Mouse (Mus musculus): ENCODE measurements around the gene Rsl1d1.

Gene Rsl1d1

DNA sequence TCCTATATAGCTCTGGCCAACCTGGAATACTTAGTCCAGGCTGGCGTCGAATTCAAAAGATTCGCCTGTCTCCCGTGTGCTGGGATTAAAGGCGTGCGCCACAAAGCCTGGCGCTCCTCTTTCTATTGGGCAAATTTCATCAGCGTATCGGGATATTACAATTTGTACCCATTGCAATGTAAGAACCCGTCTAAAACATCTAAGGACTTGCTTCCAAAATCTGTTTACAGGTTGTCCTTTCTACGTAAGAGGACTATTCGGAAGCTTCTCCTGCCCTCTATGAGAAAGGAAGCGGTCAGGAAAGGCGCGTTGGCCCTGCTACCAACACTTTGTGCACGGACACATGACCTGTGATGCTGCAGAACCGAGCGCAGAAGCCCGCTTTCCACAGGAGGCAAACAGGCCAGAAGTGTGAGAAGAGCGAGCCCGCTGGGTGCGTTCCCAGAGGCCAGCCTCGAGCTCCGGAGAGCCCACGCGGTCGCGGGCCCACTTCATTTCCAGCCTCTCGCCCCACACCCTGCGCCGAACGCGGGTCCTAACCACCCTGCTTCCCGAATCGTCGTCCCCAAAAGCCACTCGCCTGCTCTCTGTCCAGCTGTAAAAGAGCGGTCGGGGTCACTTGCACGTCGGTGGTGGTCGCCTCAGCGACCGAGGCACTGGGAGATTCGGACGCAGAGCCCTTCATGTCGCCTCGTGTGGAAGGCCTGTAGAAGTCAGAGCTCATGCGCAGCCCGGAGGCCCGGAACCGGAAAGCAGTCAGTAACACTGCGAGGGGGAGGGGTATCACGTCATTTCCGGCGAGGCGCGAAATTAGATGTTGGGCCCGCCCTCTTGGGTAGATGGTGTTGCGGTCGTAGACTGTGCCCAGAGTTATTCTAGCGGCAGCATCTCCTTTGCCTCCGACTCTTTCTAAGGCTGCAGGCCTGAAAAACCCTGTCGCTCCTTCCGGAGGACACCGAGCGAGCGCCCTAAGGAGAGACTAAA, at the start of gene Rsl1d1:
Gene Rsl1d1 (minus strand): TSS at position 761 of the 984 bp plus-strand sequence.
- DNase-seq (ENCODE audit: low read depth, low spot score) = peak; percentile 96

DNA sequence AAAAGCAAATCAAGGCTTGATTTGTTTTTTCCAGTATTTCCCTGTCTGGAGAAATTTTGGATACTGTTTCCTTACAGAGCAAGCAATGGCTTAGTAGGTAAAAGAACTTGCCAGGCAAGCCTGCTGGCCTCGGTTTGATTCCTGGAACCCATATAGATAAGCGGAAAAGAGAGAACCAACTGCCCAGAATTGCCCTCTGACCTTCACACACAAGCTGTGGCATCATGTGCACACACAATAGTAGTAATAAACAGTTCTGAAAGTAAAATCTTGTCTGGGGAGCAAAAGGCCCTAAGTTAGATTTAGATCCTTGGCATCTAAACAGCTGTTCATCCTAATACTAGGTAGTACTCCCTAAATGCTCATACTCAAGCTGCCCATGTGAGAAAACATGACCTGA, 44.7 kb upstream of the Rsl1d1 start:
- no peak for DNase-seq (ENCODE audit: low read depth, low spot score)

DNA sequence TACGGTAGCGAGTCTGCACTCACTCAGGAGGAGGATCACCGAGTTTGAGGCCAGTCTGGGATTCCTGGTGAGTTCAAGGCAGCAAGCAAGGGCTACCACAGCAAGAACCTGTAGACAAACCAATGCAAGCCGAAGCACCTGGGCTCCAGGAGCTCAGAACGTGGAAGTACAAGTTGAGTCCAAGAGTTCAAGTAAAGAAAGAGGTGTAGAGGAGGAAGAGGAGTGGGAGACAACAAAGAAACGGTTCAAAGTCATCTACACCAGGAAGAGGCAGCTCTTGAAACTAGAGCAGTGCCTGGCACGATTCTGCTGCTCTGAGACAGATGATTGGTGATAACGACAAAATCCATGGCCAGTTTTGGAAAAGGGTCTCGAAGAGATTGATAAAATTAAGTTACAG, 42.6 kb upstream of the Rsl1d1 start:
- DNase-seq (ENCODE audit: low read depth, low spot score) = no peak

DNA sequence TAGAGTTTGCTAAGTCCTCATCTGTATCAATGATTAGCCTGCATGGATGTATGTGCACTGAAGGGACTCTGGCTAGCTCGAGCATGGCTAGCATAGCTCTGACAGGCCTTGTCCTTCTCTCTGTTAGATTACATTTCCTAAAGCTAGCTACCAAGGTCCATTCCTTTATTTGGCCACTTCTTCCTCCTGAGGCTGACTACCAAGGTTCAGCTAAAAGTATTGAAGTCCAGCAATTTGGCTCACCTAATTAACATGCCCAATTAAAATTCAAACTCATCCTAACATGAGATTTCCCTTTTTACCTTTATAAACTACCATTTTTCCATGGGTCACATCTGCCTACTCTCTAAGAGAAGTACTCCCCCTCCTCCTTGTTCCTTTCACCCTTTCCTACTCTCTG, 39.3 kb upstream of the Rsl1d1 start:
- DNase-seq (ENCODE audit: low read depth, low spot score) = no peak

DNA sequence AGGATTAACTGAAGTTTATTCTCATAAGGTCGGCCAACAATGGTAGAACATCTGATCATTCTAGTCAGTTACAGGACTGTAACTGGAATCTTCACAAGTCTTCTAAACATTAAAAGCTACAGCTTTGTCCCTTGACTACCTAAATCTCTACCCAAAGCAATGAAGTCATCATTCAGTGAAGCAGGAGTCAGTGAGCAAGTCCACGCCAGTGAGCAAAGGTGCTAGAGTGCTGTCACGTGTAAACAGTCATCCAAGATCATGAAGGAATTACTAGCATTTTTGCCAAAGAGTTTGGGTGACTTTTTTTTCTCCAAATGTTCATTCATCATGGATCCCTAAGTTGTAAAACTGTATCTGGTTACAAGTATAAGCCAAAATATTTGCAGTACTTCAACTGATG, 14.7 kb upstream of the Rsl1d1 start:
- no peak for DNase-seq (ENCODE audit: low read depth, low spot score)

DNA sequence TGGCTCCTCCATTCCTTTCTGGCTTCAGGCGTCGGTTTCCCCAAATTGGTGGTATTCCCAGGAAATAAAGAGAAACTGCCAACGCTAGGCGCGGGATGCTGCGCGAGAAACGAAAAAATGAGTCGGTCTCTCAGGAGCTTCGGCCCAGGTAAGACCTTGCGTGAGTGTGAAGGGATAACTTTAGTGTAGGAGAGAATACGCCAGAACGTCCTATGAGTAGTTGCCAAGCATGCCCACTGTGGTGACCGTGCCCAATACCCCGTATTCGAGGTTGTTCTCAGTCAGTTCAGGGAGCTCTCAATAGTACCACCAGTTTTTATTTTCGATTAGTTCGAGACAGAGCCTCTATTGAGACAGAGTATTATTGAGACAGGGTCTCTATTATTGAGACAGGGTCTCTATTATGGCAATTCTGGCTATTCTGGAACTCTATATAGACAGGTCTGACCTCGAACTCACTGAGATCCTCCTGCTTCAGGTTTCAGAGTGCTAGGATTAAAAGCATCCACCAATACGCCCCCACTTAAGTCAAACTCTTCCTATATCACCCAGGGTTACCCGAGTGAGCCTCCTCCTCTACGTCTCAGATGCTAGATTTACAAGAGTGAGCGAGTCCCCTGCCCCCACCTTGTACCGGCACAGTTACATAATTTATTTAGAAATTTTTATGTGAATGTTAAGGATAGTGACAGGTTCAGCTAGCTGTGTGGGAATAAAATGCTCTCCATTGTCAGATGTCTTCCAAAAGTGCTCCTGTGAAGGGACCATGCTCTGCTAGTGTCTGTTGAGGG, 664 bp upstream of the Rsl1d1 start:
- no peak for DNase-seq (ENCODE audit: low read depth, low spot score)

DNA sequence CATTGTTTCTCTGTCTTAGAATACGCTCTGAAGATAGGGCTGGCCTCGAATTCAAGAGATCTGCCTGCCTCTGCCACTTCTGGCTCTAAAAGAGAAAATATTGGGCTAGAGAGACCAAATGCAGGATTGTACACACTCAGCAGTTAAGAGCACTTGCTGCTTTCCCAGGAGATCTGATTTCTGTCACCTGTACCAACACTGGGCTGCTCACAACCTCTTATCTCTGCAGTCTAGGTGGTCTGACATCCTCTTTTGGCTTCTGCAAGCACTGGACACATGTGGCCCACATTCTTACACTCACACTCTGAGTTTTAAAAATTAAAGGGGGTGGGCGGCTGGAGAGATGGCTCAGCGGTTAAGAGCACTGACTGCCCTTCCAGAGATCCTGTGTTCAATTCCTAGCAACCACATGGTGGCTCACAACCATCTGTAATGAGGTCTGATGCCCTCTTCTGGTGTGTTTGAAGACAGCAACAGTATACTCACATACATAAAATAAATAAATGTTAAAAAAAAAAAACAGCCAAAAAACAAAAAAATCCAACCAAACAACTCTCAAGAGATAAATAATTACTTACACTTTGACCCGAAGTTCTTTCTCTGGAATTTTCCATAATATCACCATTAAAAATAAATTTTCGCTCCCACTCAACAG, 1.3 kb downstream of the Rsl1d1 start:
- DNase-seq (ENCODE audit: low read depth, low spot score) = no peak

DNA sequence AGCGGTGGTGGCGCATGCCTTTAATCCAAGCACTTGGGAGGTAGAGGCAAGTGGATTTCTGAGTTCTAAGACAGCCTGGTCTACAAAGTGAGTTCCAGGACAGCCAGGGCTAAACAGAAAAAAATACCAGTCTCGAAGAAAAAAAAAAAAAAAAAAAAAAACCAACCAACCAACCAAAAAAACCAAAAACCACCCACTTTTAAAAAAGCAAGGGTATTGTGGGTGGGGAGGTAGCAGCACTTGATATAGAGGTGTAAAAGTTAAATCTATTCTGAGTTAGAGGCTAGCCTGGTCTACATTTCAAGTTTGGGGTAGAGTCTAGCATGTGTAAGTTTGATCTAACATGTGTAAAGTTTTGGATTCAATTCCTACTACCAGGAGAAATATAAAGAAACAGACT, 2.9 kb downstream of the Rsl1d1 start:
- DNase-seq (ENCODE audit: low read depth, low spot score) = no peak

DNA sequence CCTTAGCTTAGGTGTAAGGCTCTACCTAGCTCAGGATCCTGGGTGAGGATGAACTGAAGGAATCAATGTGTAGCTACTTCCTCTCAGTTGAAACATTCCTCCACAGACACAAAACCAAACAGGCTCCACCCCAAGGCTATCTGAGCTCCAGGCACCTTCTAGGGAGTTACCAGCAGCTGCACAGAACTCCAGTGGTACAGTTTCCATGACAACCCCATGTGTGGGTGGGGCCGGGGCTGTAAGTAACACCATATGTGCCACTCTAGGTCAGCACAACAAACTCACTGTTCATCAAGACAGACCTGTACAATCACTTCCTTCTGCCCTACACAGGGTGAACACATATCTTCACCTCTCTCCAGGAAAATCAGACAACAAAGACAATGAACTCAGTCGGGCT, 4.7 kb downstream of the Rsl1d1 start:
- peak; percentile 77 for DNase-seq (ENCODE audit: low read depth, low spot score)

DNA sequence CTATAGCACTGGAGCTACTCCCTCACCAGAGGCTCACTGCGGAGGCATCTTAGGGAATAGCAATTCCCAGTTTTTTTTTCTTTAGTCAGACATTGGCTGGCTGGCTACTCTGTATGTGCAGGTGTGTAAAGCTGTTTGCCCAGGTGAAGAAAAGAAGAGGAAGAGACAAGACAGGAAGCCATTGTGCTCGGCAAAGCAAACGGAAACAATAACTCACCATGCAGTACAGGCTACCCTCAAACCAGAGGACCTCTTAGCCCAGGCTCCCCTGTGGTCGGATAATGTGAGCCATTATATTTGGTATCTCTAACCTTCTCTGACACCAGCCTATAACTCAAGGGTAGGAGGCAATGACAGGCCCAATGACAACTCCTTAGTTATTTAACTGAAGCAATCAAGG, 6.1 kb downstream of the Rsl1d1 start:
- no peak for DNase-seq (ENCODE audit: low read depth, low spot score)

DNA sequence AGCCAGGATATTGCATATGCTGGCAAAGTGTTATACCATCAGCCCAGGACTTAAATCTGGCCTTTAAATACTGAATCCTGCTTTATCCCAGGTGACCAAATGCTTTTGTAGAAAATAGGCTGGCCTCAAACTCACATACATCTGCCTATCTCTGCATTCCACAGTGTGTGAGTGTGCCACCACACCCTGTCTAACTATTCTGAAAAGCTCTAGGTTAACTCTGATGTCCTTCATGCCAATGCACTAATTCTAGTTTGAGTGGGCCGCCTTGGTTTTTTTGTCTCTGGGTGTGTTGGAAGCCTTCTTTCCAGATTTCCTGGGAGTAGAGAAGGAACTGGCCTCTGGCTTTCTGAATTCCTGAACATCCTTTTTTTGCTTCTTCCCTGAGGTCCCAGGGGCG, 9.9 kb downstream of the Rsl1d1 start:
- DNase-seq (ENCODE audit: low read depth, low spot score) = peak; percentile 27

DNA sequence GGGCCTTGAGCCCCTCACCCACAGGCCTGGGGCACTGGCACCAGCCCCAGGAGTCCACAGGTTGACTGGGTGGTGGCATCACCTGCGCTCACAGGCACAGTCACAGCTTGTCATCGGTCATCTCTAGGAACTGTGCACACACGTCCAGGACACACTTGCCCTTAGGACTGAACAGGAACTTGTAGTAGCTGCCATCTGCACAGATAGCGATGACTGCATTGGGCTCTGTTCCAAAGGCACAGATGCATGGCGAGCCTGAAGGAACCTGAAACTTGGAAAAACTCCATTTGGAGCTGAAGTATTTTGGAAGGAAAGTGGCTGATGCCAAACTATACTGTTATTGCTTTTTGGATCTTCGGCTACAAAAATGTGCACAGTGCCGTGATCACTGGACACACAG, 13.0 kb downstream of the Rsl1d1 start:
- no peak for DNase-seq (ENCODE audit: low read depth, low spot score)

DNA sequence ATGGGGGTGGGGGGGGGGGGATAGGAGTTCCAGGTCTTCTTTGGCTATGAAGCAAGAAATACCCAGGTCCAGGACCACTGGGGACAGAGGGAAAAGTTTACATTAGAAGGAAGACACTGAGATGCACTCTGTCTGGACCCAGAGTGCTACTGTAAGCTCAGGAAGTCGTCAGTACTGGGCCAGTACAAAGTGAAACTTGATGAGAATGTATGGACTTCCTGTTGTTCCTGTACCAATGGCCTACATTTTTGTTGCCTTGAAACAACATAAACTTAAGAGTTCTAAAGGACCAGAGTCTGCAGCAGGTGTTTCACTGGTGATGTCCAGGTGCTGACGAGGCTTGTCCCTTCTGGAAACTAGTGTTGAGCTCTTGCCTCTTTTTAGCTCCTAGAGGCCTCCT, 25.7 kb downstream of the Rsl1d1 start:
- no peak for DNase-seq (ENCODE audit: low read depth, low spot score)

DNA sequence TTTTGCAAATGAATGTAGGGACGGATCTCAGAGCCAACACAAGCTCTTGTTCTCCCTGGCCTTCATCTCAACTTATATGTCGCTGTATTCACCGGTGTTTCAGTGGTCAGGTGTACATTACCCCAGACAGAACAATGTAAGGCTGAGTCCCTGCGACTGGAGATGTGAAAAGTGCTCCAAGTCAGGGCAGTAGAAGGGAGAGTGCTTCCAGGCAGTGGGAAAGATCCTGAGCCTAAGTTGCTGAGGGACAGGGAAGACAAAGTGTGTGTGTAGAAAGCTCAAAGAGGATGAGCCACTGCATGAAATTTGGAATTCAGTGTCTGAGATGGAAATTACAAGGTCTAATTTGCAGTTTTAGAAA, 26.3 kb downstream of the Rsl1d1 start:
- DNase-seq (ENCODE audit: low read depth, low spot score) = no peak

DNA sequence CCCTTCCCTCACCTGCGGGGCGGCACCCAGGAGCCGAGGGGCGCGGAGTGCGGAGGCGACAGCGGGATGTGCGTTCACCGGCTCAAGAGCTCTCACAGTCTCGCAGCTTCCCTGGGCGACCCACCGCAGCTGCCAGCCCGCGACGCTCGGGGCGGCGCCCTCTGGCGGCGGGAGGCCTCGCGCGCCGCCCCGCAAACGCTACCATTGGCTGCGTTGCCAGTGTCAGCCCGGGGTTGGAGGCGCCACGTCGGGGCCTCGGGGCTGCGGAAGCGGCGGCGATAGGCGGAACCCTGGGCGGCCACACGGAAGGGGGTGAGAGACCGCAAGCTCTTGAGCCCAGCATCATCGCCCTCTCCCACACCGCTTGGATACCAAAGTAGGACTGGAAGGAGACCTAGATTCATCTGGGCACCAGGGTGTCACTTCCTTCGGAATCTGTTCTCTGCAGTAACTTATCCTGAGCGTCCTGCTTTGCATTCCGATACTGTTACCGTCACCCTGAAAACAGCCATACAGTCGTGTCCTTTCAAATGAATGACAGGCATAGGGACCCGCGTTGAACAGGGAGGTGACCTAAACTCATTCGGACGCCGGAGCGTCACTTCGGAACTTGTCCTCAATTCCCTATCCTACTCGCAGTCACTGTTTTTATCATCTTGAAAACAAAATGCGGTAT, 26.8 kb downstream of the Rsl1d1 start, which contains the start of gene Zc3h7a:
Gene Zc3h7a (minus strand): TSS at position 186 of the 676 bp plus-strand sequence.
- peak; percentile 75 for DNase-seq (ENCODE audit: low read depth, low spot score)

DNA sequence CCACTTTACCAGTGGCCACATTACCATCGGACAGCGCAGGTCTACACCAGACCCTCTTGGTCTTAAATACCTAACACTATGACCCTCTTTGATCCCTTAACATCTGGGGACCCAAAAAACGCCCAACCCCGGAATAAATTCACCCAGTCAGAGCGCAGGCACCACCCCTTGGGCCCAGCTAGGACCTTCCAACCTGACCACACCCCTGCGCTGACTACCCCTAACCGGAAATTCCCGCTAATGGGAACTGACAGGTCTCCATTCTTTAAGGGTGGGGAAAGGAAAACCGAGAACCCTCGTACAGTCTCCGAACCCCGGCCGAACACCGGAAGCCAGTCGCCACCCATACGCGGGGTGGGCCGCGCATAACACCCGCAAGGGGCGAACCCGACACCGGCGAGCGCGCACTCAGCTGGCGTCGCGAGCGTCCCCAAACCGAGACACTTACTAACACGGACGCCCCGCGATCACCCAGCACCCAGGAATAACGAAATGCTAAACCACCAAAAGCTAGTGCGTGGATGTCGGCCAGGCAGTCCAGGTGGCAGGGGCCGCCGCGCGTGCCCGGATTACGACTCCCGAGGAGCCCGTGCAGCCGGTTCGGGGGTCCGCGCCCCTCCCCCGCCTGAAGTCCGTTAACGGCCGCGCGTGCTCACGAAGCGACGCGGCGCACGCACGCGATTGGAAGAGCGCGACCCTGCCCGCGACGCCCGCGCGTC, 27.5 kb downstream of the Rsl1d1 start:
- DNase-seq (ENCODE audit: low read depth, low spot score) = peak; percentile 70

DNA sequence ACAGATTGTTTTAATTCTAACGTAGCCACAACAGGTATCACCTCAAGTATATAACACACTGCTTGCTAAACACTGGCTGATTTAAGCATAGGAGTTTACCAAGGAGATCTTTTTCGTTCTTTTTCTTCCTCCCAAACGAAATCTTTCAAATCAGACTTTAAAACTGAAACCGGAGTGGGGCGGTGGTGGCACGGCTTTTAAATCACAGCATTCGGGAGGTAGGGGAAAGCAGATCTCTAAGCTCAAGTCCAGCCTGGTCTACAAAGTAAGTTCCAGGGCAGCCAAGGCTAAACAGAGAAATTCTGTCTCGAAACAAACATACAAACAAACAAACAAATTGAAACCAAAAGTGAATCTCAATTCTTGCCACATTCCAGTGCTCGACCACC, 28.0 kb downstream of the Rsl1d1 start:
- DNase-seq (ENCODE audit: low read depth, low spot score) = no peak

DNA sequence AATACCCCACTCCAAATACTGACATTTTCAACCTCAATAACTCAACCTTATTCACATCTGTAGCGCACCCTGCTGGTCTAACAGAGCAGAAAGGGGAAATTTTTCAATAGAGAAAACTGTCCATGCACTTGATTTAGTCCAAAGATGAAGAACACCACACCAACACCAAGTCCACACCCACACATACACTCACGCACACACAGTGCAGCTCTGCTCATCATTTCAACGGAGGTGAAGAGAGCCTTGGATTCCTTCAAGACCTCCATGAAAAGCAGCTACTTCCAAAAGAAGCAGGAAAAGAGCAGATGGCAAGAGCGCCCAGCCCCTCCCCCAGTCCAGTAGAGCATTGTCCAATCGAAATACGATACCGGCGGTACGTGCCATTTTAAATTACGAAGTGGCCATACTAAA, 28.5 kb downstream of the Rsl1d1 start:
- DNase-seq (ENCODE audit: low read depth, low spot score) = peak; percentile 52

DNA sequence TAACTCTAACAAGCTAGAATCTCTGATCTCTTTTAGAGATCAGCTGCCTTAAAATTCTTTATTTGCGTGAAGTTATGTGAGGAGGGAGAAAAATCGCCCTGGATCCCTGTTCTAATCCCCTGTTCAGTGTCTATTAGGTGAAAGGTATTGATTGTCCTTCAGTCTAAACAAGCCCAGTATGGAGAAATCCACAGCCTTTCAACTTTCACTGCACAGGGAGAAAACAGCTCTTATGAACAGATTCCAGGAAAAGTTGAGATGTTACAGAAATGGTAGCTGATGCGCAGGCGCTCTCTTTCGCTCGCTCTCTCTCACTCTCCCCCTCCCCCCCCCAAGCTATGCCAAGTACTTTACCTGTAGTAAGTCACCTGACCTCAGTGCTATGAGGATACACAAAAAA, 31.5 kb downstream of the Rsl1d1 start:
- DNase-seq (ENCODE audit: low read depth, low spot score) = no peak

DNA sequence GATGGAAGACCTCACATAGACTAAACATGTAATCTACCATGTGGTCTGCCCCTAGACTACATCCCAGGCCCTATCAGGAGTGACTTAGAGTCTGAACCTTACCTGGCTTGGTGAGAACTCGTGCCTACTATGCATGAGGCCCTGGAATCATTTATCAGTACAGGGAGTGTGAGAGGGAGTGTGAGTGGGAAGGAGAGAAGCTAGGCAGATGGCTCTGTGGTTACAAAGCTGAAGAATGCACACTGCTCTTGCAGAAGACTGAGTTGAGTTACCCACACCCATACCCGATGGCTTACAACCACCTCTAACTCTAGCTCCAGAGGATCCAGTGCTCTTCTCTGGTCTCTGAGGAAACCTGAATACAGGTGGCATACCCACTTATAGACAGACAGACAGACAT, 36.7 kb downstream of the Rsl1d1 start:
- DNase-seq (ENCODE audit: low read depth, low spot score) = no peak

DNA sequence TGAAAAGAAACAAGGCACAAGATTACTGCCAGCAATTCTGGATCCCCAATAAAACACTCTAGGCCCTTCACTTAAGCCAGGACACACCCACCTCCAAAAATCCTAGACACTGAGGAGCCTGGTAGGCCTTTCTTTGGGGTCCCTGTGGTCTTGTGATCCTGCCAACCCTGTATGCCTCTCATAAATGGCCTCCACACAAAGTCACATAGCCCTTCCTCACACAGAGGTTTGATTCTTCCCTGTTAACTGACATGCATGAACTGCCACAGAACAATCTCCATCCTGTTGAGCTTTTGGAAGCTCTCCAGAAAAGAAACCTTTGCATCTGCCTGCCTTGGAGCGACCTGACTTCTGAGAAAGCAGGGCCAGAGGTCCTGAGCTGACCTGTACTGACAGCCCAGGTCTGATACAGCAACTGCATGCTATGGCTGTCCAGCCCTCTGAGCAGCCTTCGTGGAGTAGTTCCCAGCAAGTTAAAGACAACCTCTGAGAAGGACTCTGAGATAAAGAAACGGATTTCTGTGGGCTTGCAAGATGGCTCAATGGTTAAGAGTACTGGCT, 38.4 kb downstream of the Rsl1d1 start:
- no peak for DNase-seq (ENCODE audit: low read depth, low spot score)

Data from ES-CJ7 (cell line).